Mouse (Mus musculus): ENCODE data around the gene Praf2.
"Not testable (repeated sequence)": the region's sequence is repeated elsewhere in the genome, so short reads cannot be mapped to it uniquely, and the experiment has no call there.

Gene Praf2

GRCm38 (mm10) chrX:7739336-7740081 lies 11.3 kb downstream of the Praf2 start:
- DNase-seq (ENCODE audit: low spot score in 2 of 2): no peak

GRCm38 (mm10) chrX:7740082-7740819 lies 12.0 kb downstream of the Praf2 start:
- DNase-seq (ENCODE audit: low spot score in 2 of 2): no peak

- DNase-seq (ENCODE audit: low spot score in 2 of 2): no peak
These were observed 12.9 kb downstream of the Praf2 start for GRCm38 (mm10) chrX:7741103-7741502.

GRCm38 (mm10) chrX:7743470-7743869 lies 15.2 kb downstream of the Praf2 start:
- no peak for DNase-seq (ENCODE audit: low spot score in 2 of 2)

GRCm38 (mm10) chrX:7744940-7745339 lies 16.7 kb downstream of the Praf2 start:
- no peak for DNase-seq (ENCODE audit: low spot score in 2 of 2)

GRCm38 (mm10) chrX:7745429-7745828 lies 17.2 kb downstream of the Praf2 start:
- DNase-seq (ENCODE audit: low spot score in 2 of 2): no peak

- no peak for DNase-seq (ENCODE audit: low spot score in 2 of 2)
These were observed 22.3 kb downstream of the Praf2 start, which contains the start of gene Ccdc120 for GRCm38 (mm10) chrX:7750432-7751116. TSS of gene Ccdc120 (minus strand) at chrX:7750905.

GRCm38 (mm10) chrX:7753627-7754026 lies 25.4 kb downstream of the Praf2 start:
- not testable (repeated sequence) for DNase-seq (ENCODE audit: low spot score in 2 of 2)

GRCm38 (mm10) chrX:7762137-7762920 lies 34.1 kb downstream of the Praf2 start, which contains the start of gene Tfe3:
TSS of gene Tfe3 (plus strand) at chrX:7762560.
- peak; percentile 58 to 71 for DNase-seq (ENCODE audit: low spot score in 2 of 2)

- no peak for DNase-seq (ENCODE audit: low spot score in 2 of 2)
These were observed 34.6 kb downstream of the Praf2 start for GRCm38 (mm10) chrX:7762921-7763197.

- DNase-seq (ENCODE audit: low spot score in 2 of 2): no peak
These were observed 35.6 kb downstream of the Praf2 start for GRCm38 (mm10) chrX:7763631-7764393.

- DNase-seq (ENCODE audit: low spot score in 2 of 2): no peak
These were observed 36.5 kb downstream of the Praf2 start for GRCm38 (mm10) chrX:7764657-7765280.

GRCm38 (mm10) chrX:7765281-7765670 lies 37.0 kb downstream of the Praf2 start:
- DNase-seq (ENCODE audit: low spot score in 2 of 2): no peak

GRCm38 (mm10) chrX:7765764-7766163 lies 37.5 kb downstream of the Praf2 start:
- no peak for DNase-seq (ENCODE audit: low spot score in 2 of 2)

- DNase-seq (ENCODE audit: low spot score in 2 of 2): no peak
These were observed 41.2 kb downstream of the Praf2 start for GRCm38 (mm10) chrX:7769302-7770017.

GRCm38 (mm10) chrX:7772766-7773165 lies 44.5 kb downstream of the Praf2 start:
- no peak for DNase-seq (ENCODE audit: low spot score in 2 of 2)

- no peak for DNase-seq (ENCODE audit: low spot score in 2 of 2)
These were observed 47.4 kb downstream of the Praf2 start for GRCm38 (mm10) chrX:7775501-7776205.

GRCm38 (mm10) chrX:7776329-7777082 lies 48.3 kb downstream of the Praf2 start:
- DNase-seq (ENCODE audit: low spot score in 2 of 2): peak in 1 of 2 experiments; percentile 36

Data from thymus, postnatal 10 days (tissue).